Mouse (Mus musculus) liver, embryonic 16.5 days (tissue): ENCODE results near the gene Gm5737. TPM values are rescaled to one million over a fixed set of nuclear protein-coding genes. Genes with fewer than 3 reads are reported as not detected.

ENCODE experiments used
- ATAC-seq: fragments of 200-750 bp; cut with Nextera tagmentation; 2 replicates; pipeline ENCODE4 v1.8.0; 2017; ENCODE audit warnings: low read depth, mild to moderate bottlenecking, moderate number of reproducible peaks, moderate library complexity
- H3K27ac ChIP-seq: fragments of 300-500 bp; sonication (generic); 2 replicates; pipeline ENCODE4 v1.5.1; 2014; ENCODE audit warnings: mild to moderate bottlenecking, low read length
- H3K27me3 ChIP-seq: fragments of 300-500 bp; sonication (generic); 2 replicates; pipeline ENCODE4 v1.6.1; 2014; ENCODE audit warnings: low read depth, low read length, mixed read lengths; ENCODE audit not compliant: control insufficient read depth, insufficient read depth
- H3K36me3 ChIP-seq: fragments of 300-500 bp; sonication (generic); 2 replicates; pipeline ENCODE4 v1.6.1; 2014; ENCODE audit warnings: mild to moderate bottlenecking; ENCODE audit not compliant: control insufficient read depth, insufficient read depth
- H3K4me1 ChIP-seq: fragments of 300-500 bp; sonication (generic); 2 replicates; pipeline ENCODE4 v1.6.1; 2014; ENCODE audit warnings: low read depth, low read length, mixed read lengths; ENCODE audit not compliant: control insufficient read depth
- H3K4me2 ChIP-seq: fragments of 300-500 bp; sonication (generic); 2 replicates; pipeline ENCODE4 v1.6.1; 2014; ENCODE audit warnings: low read depth, low read length, mixed read lengths
- H3K4me3 ChIP-seq: fragments of 300-500 bp; sonication (generic); 2 replicates; pipeline ENCODE4 v1.5.1; 2014; ENCODE audit warnings: low read depth, mild to moderate bottlenecking, low read length
- H3K9ac ChIP-seq: fragments of 300-500 bp; sonication (generic); 2 replicates; pipeline ENCODE4 v1.6.1; 2014; ENCODE audit warnings: low read depth, low read length
- H3K9me3 ChIP-seq: fragments of 300-500 bp; sonication (generic); replicated peaks from 2 replicates; pipeline ENCODE4 v1.6.1; 2016; ENCODE audit warnings: low read length; ENCODE audit not compliant: control insufficient read depth
- WGBS: fragments of 180-500 bp; shearing (Covaris S2); extraction: QIAGEN DNeasy Blood & Tissue Kit; methylation state at CpG from one replicate; pipeline ENCODE4 v1.1.7; 2014; ENCODE audit not compliant: insufficient replicate concordance; 5-methylcytosine and 5-hydroxymethylcytosine counted together
- polyA plus RNA-seq: library from polyadenylated mRNA; unstranded; fragments of >200 nt; fragmentation: Nextera tagmentation; extraction: Ambion mirVana; gene quantifications from 2 replicates; pipeline ENCODE4 v1.2.1, GENCODE M21; 2015

Gene Gm5737
- polyA plus RNA-seq, 1 experiment from 2014 or later, result not detected

DNA sequence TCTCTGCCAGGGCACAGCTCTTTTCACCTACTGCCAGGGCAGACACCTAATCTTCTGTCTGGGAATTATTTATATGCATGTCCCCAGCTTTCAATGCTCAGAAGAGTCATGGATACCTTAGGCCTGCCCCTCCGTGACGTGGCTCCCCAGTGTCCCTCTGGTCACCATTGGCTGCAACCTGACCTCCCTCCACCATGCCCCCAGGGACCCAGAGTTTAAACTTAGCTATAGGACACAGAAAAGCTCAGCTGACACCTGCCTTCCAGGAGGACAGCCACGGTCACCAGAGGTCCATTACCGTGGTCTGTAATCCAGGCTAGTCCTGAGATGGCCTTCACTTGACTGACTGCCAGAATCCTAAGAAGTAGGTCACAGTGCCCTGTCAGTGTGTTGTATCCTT lies 7.2 kb downstream of the Gm5737 start:
- no peaks in the 10 kb centered on the region; the same call in 1 of the 2 replicates for H3K27me3 ChIP-seq
- H3K9me3 ChIP-seq, result no peaks in the 10 kb centered on the region
- H3K9ac ChIP-seq, result no peak overlapping the region
- ATAC-seq, result no peak
- H3K4me1 ChIP-seq, result no peaks in the 10 kb centered on the region
- 73% methylated on average over 4 of the region's 4 CpGs for WGBS
- no peak overlapping the region for H3K4me3 ChIP-seq
- H3K27ac ChIP-seq, result no peak overlapping the region
- no peaks in the 10 kb centered on the region for H3K36me3 ChIP-seq
- H3K4me2 ChIP-seq, result no peak overlapping the region

DNA sequence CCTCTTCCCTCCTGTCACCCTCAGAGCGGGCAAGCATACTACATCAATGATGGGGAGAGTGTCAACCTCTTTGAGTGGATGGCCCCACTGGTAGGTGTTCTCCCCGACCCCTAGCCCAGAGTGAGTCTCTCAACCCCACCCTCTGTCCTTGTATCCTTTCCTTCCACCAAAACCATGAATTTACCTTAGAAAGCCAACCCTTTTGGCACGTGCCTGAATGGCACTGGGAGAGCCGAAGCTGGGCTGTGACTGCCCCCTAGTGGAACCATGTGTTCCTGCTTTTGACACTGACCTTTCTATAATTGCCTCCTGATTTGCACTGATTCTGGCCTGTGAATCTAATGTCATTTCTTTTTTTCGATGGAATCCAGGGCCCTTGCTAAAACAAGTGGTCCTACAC lies 11.1 kb downstream of the Gm5737 start:
- no peak overlapping the region for H3K4me3 ChIP-seq
- H3K36me3 ChIP-seq, result no peaks in the 10 kb centered on the region
- no peaks in the 10 kb centered on the region for H3K9me3 ChIP-seq
- H3K4me2 ChIP-seq, result no peak overlapping the region
- H3K4me1 ChIP-seq, result no peaks in the 10 kb centered on the region
- no peak for ATAC-seq
- no peaks in the 10 kb centered on the region; the same call in 1 of the 2 replicates for H3K27me3 ChIP-seq
- H3K9ac ChIP-seq, result no peak overlapping the region
- 20% methylated on average over 5 of the region's 5 CpGs for WGBS
- H3K27ac ChIP-seq, result no peak overlapping the region

- Histone ChIP-seq H3K9ac (no peak overlapping the region), H3K4me1 (peaks cover under 1% of the 10 kb centered on the region), H3K36me3 (no peaks in the 10 kb centered on the region), H3K27ac (no peak overlapping the region), H3K4me3 (no peak overlapping the region), H3K4me2 (no peak overlapping the region), H3K9me3 (no peaks in the 10 kb centered on the region), H3K27me3 (peaks cover 10% of the 10 kb centered on the region)
- WGBS, result 47% methylated on average over 2 of the region's 2 CpGs
- no peak for ATAC-seq
Observed at GRCm38 (mm10) chr7:120825097-120825496, 12.9 kb downstream of the Gm5737 start.

DNA sequence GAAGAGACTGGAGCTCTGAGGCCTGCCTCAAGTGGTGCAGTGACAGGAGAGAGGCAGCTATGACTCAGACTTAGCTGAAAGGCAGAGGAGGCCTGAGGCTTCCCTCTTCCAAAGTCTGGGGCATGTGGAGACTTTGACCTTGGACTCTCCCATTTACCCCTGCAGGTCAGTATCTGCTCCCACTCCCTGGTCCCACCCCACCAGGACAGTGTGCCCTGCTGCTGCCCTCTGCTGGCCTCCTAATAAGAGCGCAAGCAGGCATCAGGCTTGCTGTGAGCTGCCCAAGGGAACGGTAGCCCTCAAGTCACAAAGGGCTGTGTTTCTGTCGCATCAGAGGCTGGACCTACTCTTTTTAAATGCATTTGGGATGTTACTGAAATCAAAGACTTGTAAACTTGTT lies 14.2 kb downstream of the Gm5737 start:
- no peak overlapping the region for H3K4me3 ChIP-seq
- no peak overlapping the region for H3K27ac ChIP-seq
- no peak for ATAC-seq
- no peak overlapping the region for H3K9ac ChIP-seq
- H3K9me3 ChIP-seq, result no peaks in the 10 kb centered on the region
- H3K4me2 ChIP-seq, result no peak overlapping the region
- peaks cover 13% of the 10 kb centered on the region for H3K4me1 ChIP-seq
- 16% methylated on average over 3 of the region's 3 CpGs for WGBS
- no peaks in the 10 kb centered on the region for H3K36me3 ChIP-seq
- peaks cover 21% of the 10 kb centered on the region for H3K27me3 ChIP-seq

DNA sequence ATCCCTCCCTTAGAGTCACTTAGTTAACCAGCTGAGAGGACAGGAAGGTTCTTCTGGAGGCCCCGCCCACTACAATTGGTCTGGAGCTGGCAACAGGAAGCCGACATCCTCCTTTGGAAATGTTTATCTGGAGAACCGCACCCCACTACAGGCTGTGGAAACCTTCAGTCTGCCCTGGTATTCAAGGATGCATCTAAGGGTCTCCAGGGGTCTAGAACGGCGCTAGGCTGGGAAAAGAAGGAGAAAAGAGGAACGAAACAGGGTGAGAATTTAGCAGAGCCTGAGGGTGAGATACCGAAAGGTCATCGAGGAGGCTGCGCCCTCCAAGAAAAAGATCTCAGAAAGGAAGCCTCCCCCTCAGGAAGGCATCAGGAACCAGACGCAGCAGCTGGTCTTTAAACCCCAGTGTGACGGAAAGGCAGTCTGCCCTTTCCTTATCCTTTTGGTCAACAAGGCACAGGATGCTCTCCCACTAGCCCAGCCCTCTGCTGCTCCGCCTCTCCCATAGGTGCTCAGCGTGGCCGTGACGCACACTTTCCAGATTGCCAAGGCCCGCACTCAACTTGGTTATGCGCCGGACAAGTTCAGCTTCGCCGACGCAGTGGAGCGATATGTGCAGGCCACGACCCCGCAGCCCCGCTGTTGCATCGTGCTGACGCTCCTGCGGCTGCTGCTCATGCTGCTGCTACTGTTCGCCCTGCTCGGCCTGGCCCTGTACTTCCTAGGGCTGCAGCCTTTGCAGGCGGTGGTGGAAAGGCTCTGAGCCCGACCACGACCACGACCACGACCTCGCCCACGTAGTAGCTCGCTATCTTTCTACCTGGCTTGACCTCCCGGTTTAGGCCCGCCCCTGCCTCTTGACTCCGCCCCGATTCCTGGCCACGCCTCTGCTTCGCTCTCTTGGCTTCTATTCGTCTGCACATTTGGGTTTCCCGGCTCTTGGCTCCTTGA lies 18.5 kb downstream of the Gm5737 start:
- peak overlapping the region; percentile 71 for H3K4me3 ChIP-seq
- peaks cover 26% of the 10 kb centered on the region for H3K4me1 ChIP-seq
- WGBS, result under 1% methylated on average over 46 of the region's 46 CpGs
- peak overlapping the region; percentile 98 for H3K4me2 ChIP-seq
- H3K9me3 ChIP-seq, result no peaks in the 10 kb centered on the region
- H3K9ac ChIP-seq, result peak overlapping the region; percentile 32
- peaks cover 23% of the 10 kb centered on the region for H3K27me3 ChIP-seq
- H3K36me3 ChIP-seq, result no peaks in the 10 kb centered on the region
- ATAC-seq, result peak; percentile 16; the same call in 1 of the 2 replicates
- peak overlapping the region; percentile 43; the same call in 1 of the 2 replicates for H3K27ac ChIP-seq

DNA sequence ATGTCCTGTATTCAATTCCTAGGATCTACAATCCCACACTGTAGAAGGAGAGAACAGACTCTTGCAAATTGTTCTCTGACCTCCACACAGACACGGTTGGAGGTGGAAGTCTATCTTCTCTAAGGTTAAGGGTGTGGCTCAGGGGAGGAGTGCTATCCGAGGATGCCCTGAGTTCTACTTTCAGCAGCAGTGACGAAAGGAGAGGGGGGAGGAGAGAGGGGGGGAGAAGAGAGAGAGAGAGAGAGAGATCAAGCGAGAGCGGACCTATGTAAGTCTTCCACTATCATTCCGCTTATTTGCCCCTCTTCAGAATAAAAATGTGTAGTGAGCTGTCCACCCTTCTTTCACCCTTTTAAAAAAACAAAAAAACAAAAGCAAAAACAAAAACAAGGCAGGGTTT lies 22.3 kb downstream of the Gm5737 start:
- Histone ChIP-seq H3K9ac (peak overlapping the region; percentile 73), H3K4me1 (peaks cover 35% of the 10 kb centered on the region), H3K27me3 (peaks cover 19% of the 10 kb centered on the region), H3K27ac (peak overlapping the region; percentile 93), H3K36me3 (no peaks in the 10 kb centered on the region), H3K9me3 (no peaks in the 10 kb centered on the region), H3K4me3 (peak overlapping the region; percentile 80), H3K4me2 (peak overlapping the region; percentile 74)
- ATAC-seq, result peak; percentile 54
- 25% methylated on average over 6 of the region's 6 CpGs for WGBS

DNA sequence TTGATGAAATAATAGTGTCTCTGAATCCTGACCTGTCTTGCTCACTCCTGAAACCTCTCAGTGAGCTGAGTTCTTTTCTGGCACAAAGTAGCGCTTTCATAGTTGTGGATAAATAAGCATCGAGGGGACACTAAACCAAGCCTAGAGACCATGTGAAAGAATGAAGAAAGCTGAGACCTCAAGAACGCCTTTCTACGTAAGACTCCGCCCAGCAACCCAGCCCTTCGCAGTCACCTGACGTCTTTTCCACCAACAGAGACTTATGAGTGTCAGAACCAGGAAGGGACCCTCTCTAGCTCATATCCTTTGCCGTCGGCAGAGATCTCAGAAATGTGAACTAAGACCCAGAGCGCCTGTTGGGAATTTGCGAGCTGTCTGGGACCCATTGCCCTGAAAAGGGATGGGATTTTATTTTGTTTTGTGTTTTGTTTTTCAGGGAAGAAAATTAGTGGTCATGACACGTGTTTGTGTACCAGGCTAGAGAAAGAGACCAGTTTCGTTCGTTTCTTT lies 22.8 kb downstream of the Gm5737 start:
- peaks cover 35% of the 10 kb centered on the region for H3K4me1 ChIP-seq

GRCm38 (mm10) chr7:120835449-120836359 lies 23.5 kb downstream of the Gm5737 start:
- WGBS, result under 1% methylated on average over 41 of the region's 41 CpGs
- peak overlapping the region; percentile 79 for H3K4me2 ChIP-seq
- peak overlapping the region; percentile 93 for H3K27ac ChIP-seq
- H3K4me1 ChIP-seq, result peaks cover 28% of the 10 kb centered on the region
- ATAC-seq, result peak; percentile 81
- H3K9ac ChIP-seq, result peak overlapping the region; percentile 81
- peaks cover 7% of the 10 kb centered on the region for H3K27me3 ChIP-seq
- H3K36me3 ChIP-seq, result no peaks in the 10 kb centered on the region
- peak overlapping the region; percentile 80 for H3K4me3 ChIP-seq
- H3K9me3 ChIP-seq, result no peaks in the 10 kb centered on the region

More for the DNA sequence above, 22.8 kb downstream of the Gm5737 start:
- Histone ChIP-seq H3K9ac (peak overlapping the region; percentile 73), H3K4me3 (peak overlapping the region; percentile 80), H3K36me3 (no peaks in the 10 kb centered on the region), H3K4me2 (peak overlapping the region; percentile 74), H3K27ac (peak overlapping the region; percentile 93), H3K27me3 (peaks cover 14% of the 10 kb centered on the region), H3K9me3 (no peaks in the 10 kb centered on the region)
- peak; percentile 79 for ATAC-seq
- 4% methylated on average over 14 of the region's 14 CpGs for WGBS
